Mouse (Mus musculus): ENCODE measurements around the gene Sipa1l3. TPM values are rescaled to one million over a fixed set of nuclear protein-coding genes. Genes with fewer than 3 reads are reported as not detected.

Sipa1l3 gene
- total RNA-seq, 2 experiments from 2014 or later: 17.8 to 20.2 TPM

DNA sequence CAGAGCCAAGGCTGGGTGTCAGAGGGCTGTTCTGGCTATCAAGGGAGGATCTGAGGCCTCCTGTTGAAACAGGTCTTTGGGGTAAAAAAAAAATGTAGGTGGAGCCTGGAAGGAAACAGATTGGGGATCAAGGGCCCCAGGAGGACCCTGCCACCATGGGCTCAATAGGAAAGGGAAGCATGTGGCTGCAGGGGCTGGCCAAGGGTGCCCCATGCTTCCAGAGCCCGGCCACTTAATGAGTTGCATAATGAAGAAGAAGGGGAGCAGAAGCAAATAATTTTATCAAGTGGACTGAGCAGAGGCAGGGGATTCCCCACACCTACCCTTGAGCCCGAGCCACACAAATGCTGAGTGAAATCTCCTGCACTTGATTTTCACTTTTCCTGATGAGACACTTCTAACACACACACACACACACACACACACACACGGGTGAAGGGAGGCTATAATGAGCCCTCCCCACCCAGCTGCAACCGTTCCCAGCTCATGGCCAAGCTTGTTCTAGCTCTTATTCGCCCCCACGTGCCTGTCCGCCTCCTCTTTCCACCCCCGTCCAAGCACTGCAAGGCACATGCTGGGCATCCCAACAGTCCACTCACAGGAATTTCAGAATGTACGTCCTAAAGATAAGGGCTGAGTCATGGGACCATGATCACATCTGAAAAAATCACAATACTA is 6.7 kb downstream of the Sipa1l3 start:
- DNase-seq: peak in 1 of 2 experiments; percentile 41

DNA sequence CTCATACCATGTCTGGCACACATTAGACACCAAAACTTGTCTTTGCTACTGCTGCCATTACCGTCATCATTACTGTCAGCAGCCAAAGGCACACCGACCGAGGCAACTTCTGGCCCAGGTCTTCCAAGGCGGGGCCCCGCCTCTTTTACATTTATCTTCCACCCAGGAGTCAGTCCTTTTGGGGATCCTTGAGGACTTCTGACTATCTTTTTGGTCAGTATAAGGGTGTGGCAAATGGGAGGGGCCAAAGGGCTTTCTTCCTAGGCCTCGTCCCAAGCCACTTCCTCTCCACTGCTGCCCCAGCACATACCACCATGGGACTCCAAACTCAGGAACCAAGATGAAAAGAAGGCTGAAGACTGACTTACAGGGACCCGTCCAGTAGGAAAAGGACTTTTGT is 9.9 kb downstream of the Sipa1l3 start:
- DNase-seq: no peak
- intact Hi-C loops (cut with DNase I): no loop called here

More for the DNA sequence above, 6.7 kb downstream of the Sipa1l3 start:
- intact Hi-C loops (cut with DNase I): no loop called here

DNA sequence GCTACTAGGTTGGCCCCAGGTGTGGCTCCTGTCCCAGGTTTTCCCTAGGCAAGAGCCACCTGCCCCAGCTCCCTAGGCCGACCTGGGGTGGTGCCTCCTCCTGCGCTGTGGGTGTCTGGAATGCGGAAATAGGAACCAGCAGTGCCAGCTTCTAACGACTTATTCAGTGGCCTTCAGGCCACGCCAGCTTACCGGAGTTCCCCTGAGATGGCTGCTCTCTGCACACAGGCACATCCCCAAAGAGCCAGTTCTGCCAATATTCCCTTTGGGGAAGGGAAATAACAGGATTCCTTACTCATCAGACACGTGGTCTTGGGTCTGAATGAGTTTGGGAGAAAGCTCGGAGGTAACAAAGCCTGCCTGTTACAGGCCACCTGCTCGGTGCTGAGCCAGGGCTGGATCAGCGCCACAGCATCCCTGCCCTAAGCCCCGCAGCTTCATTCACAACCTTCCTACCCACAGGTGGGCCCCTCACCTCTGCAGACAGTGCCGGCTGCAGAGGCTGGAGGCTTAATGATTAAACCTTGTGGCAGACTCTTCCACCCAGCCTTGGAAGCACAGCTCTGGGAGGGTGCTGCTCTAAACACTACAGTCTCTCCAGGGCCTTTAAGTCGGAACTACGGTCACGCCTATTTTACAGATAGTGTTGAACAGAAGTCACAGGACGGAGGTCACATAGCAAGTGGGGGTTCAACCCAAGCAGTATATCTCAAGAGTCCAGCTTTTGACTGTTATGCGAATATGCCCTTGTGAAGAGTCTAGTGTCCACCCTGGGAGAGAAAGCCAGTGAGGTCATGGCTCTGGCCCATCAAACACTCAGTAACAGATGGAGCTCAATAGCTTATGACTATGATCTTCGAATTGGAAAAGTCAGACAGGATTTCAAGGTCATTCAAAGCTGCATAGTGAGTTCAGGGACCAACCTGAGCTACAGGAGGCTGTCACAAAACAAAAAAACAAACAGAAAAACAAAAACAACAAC is 12.8 kb downstream of the Sipa1l3 start:
- intact Hi-C loops (cut with DNase I): no loop called here
- DNase-seq: no peak

DNA sequence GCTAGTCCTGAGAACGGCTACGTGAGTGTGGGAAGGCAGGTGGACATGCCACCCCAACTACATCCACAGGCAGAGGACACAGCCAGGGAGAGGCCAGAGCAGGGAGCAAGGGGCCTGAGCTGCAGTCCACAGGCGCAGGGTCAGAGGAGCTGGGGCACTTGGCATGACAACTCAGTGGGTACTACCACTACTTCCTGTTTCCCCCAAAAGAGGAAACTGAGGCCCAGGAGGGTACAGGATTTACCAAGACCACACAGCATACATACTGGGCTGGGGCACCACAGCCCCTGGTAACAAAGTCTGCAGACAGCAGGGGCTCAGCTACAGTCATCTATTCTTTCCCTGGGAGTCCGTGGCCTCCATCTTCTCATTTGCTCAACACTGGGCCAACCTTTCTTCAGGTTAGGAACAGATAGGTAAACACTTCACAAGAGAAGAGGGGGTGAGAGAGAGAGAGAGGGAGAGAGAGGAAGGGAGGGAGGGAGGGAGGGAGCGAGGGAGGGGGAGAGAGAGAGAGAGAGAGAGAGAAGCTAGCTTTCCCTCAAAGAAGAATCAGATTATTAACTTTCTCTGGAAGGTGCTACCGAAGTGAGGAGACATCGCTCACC is 13.7 kb downstream of the Sipa1l3 start:
- intact Hi-C loops (cut with DNase I): no loop called here
- DNase-seq: no peak

DNA sequence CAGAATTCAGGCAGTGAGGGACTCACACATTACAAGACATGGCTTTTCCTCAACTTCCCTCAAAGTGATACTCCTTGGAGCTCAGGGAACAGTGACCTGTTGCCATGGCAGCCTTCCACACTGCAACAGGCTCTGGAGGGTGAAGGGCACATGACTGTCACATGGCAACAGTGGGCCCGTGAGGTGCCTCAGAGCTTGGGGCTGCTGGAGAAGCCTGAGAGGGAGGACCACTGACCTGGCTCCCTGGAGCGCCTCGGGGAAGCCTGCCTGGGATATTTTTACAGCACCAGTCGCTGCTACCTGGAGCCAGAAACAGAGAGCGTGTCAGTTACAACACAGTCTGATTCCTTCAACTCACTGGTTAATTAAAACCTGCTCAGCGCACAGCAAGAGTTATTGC is 14.8 kb downstream of the Sipa1l3 start:
- intact Hi-C loops (cut with DNase I): no loop called here
- no peak for DNase-seq

DNA sequence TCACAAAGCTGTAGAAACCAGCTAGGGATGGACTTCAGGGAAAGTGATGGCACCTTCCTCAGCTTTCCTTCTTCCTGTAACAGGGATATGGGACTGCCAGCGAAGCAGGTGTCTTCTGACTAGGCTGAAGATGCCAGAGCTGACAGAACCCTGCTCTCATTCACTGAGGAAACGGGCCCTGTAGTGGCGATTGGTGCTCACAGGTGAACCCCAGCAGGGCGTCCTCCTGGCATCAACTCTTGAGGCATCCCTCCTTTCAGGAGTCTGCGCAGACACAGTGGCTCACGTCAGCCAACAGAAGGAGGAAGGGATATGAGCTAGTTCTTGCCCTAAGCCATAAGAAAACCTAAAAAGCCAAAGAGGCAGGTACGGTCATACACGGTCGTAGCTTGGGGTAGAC is 17.2 kb downstream of the Sipa1l3 start:
- DNase-seq: no peak
- intact Hi-C loops (cut with DNase I): no loop called here

DNA sequence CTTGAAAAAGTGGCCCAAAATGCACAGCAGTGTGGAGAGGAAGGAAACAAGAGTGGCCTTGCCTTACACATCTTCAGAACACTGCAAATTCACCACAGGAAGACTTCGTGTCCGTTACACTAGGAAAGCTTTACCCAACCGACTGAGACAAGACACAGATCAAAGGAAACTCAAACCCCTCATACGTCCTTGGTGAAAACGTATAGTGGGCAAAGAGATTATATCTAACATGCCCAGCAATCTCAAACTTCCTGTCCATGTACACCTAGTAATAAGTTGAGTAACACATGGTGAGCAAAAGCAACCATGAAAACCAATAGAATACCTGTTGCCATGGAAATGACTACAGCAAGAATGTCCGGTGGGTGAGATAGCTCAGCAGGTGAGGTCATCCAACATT is 19.4 kb downstream of the Sipa1l3 start:
- DNase-seq: no peak
- intact Hi-C loops (cut with DNase I): no loop called here

DNA sequence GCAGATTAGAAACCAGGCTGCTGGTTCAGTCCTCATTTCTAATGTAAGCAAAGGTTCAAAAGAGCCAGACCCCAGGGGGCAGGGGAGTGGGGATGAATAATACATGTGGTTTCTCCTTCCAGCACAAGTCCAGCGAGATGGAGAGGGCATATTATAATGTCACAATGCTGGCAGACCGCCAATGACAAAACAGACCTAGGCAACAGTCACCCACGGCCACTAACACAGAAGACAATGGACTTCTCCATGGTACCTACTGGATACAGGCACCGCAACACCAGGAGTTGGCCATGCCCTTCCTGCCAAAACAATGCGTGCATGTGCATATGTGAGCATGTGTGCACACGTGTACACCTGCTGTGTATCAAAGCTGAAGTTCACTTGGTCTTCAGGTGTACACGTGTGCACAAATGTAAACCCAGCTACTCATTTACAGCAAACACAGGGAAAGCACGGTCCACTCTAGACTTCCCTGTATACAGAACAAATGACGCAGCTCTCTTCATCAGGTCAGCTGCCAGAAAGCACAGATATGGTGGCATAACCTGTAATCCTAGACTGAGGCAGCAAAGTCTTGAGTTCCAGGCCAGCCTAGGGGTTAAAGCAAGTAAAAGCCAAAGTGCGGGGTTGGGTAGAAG is 21.4 kb downstream of the Sipa1l3 start:
- intact Hi-C loops (cut with DNase I): no loop called here
- DNase-seq: no peak

DNA sequence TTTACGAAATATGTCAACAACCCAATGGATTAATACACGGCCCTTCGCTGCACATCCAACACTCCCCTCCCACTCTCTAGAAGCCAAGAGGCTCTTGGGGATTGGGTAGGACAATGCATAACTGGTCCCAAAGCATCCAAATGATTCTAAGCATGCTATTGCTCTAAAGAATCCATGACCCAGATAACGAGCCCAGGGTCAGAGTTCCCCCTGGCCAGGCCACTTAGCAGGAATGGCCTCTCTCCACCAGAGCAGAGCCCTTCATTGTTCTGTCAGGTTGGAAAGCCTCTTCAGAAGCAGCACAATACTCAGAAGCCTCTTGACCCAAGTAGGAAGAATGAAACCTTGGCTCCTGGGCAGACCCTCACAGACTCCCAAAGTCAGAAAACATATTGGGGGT is 22.1 kb downstream of the Sipa1l3 start:
- intact Hi-C loops (cut with DNase I): no loop called here

DNA sequence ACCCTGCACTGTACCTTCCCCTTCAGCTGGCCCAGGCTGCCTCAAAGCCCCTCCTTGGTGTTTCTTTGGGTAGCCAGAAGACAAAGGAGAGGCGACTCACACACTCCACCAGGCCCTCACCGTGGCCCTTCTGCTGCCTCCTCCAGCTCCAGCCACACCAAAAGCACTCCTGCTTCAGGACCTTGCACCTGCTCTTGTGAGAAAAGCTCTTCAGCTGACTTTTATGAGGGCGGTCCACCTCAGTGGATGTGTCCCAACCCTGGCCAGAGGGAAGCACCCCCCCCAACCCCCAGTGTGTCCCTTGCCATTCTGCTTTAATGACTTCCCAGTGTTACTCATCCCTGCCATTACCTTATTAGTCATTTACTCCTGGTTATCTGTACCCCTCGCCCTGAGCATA is 22.6 kb downstream of the Sipa1l3 start:
- no peak for DNase-seq
- intact Hi-C loops (cut with DNase I): no loop called here

More for the DNA sequence above, 22.1 kb downstream of the Sipa1l3 start:
- DNase-seq: no peak

DNA sequence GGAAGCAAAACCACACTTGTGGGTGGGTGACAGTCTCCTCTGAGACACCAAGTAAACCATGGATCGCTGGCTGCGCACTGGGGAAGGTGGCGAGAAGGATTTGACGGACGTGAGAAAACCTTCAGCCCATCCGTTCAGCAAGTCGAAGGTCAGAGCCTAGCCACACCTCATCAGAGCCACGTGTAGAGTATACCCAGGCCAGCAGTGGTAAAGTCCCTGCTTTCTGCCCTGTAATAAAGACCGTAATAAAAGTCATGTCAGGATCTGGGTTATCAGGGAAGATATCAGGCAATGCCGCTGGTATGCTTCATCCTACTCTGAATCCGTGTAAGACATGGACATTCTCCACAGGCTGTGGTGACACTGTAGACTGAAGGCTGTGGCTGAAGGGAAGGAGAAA is 23.6 kb downstream of the Sipa1l3 start:
- intact Hi-C loops (cut with DNase I): no loop called here
- no peak for DNase-seq

DNA sequence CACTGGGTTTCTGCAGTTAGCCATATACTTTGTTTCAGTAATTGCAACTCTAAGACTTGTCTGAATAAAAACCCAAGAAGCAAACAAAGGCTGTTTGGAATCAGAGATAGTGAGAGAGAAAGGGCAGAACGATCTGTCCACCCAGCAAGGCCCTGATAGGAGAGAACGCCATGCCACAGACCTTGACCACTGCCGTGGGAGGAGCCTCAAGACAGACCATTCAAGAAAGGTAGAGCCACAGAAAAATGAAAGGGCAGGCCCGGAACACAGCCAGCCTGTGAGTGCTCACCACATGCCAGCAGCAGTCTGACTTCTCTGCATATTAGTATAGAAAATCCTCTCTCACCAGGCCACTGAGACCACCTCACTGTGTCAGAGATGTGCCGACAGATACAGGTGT is 24.4 kb downstream of the Sipa1l3 start:
- intact Hi-C loops (cut with DNase I): no loop called here
- no peak for DNase-seq

DNA sequence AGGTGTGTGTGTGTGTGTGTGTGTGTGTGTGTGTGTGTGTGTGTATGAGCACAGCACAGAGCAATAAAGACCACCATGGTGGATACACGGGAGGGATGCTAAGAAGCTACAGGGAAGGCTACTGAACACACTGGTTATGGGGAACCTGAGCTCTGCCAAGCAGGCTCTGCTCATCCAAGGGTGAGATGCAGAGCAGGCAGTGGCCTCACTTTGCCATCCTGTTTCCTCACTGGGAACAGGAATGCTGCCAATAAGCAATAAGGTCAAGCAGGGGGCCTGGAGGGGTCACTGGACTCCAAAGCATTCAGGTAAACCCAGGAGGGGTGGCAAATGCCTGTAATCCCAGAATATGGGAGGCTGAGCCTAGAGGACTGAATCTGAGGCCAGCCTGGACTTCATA is 25.4 kb downstream of the Sipa1l3 start:
- no peak for DNase-seq

DNA sequence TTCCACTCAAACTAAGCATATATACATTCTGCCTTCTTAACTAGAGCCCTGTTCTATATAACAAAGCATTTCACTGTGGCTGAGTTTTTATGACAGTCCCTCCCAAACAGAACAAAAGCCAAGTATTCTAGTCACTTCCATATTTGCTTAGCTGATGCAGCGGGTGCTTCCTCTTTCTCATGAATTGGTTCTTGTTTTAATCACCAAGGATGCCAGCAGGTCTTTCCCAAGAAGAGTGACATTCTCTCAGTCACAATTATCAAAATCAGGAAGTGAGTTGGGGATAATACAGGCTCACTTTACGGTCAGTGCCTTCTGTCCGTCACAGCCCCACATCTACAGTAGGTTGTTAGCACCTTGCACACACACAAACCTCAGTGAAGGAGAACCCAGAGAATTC is 26.6 kb downstream of the Sipa1l3 start:
- intact Hi-C loops (cut with DNase I): no loop called here
- no peak for DNase-seq

More for the DNA sequence above, 25.4 kb downstream of the Sipa1l3 start:
- intact Hi-C loops (cut with DNase I): no loop called here

DNA sequence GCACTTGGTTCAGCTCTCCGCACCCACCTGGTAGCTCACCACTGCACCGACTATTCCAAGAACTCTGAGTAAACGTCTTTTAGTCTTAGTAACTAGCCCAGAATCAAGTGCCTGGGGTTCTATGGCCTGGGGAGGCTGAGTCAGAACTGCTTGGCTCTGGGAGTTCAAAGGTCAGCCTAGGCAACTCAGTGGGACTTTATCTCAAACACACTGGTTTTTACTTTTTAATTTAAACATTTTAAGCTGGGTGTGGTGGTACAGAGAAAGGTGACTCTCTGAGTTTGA is 27.0 kb downstream of the Sipa1l3 start:
- DNase-seq: no peak
- intact Hi-C loops (cut with DNase I): no loop called here

DNA sequence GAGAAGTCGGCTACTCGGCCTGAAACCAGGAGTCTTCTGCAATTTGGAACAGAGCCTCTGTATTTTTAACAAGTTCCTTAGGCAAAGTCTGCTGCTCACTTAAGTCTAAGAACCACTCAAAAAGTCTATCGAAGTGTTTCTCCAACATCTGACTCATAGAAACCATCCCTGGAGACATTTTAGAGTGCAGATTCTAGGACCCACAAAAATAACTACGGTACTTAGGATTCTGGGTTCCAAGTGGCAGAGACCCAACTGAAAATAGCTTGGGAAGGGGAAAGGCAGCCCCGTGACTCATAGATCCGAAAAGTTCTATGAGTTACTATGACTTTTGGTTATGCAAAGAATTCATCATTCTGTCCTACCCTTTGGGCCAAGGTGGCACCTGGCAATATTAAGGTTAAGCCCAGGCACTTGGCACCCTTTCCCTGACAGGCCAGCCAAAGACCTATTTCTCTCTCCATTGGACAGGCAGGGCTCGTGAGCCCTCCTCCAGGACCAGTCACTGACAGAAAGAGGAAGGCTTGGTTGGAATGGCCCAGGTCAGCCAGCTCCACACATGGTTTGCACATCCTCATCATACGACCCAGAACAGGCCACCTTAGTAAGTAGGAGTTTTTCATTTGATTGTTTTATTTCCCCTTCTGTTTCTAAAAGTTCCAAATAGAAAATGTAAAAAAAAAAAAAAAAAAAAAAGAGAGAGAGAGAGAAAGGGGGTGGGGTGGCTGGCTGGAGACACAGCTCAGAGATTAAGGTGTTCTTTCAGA is 27.6 kb downstream of the Sipa1l3 start:
- intact Hi-C loops (cut with DNase I): no loop called here
- DNase-seq: peak in 1 of 2 experiments; percentile 24

DNA sequence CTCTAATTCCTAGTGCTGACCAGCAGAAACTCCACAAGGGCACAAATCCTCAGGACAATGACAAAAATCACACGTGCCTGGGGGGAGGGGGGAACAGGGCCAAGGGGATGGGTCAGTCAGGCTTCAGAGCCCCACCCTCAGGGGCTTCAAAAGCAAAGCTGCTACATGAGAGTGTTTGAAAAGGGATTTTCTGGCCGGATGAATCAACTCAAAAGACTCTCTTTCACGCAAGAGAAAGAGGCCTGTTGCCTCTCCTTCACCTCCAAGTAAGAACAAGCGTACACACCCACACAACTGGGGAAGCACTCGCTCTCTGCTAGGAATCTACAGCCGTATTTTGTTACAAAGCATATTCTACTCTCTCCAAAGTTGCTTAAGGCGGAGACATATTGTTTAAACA is 28.6 kb downstream of the Sipa1l3 start:
- intact Hi-C loops (cut with DNase I): no loop called here

DNA sequence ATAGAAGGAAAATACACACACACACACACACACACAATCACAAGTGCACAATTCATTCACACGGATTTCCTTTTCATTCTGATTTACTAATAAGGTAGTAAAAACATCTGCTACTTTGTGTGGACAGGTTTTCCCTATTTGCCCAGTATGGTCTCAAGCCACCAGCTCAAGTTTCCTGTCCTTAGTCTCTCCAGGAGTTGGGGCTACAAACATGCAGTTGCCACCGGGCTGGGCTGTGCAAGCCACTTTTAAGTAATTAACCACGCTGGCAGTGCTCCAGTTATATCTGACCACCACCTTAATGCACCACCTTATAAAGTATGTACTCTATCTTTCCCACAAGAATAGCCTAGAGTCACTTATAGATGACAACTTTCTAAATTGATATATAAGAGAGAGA is 29.1 kb downstream of the Sipa1l3 start:
- intact Hi-C loops (cut with DNase I): no loop called here
- DNase-seq: no peak

More for the DNA sequence above, 28.6 kb downstream of the Sipa1l3 start:
- DNase-seq: no peak

DNA sequence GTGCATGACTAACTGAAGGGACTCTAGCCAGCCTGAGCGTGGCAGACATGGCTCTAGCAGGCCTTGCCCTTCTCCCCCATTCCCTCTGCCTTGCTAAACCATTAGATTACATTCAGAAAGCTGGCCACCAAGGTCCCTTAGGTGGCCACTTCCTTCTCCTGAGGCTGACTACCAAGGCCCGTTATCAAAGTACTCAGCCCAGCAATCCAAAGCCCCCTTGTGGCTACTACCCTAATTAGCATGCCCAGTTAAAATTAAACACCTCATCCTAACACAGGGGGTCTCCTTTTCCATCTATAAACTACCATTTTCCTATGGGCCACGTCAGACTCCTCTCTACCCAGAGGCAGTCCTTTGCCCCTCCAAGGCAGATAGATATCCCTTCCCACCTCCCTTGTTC is 31.7 kb downstream of the Sipa1l3 start:
- intact Hi-C loops (cut with DNase I): no loop called here
- no peak for DNase-seq

DNA sequence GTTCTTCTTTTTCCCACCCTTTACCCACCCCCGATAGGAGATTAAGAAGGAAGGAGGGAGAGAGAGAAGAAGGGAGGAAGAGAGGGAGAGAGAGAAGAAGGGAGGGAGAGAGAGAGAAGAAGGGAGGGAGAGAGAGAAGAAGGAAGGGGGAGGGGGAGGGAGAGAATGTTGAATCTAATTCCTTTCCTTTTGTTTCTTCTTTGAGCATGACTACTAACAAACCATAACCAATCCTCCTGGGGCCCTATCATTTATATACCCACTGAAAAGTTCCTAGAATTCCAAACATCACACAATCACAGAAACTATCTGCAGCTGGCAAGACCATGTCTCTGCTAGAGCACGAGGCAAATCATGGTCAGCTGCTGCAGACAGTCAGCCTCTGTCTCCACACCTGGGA is 32.7 kb downstream of the Sipa1l3 start:
- DNase-seq: no peak

DNA sequence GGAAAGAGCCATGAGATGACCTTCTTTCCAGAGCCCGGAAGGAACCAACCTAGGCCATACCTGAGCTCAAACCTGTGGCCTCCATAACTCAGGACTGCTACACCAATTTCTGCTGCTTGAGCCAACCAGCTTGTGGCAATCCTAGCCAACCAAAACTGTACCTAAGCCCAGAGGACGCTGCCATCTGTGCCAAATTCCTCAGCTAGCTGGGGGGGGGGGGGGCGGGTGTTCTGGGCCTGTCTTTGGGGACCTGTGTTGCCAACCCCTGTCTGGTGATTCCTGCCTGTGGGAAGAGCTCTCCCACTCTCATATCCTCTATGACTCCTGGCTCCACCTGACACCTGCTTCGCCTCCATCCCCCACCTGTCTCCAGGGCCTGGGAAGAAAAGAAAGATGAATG is 34.9 kb downstream of the Sipa1l3 start:
- no peak for DNase-seq
- intact Hi-C loops (cut with DNase I): no loop called here

More for the DNA sequence above, 32.7 kb downstream of the Sipa1l3 start:
- intact Hi-C loops (cut with DNase I): no loop called here
